Mouse (Mus musculus): ENCODE results near the gene Eomes.

Gene Eomes

GRCm38 (mm10) chr9:118519101-118519500 is 41.1 kb downstream of the Eomes start:
- no peak for DNase-seq (ENCODE audit: low spot score in 2 of 2)

- peak in 1 of 2 experiments; percentile 12 for DNase-seq (ENCODE audit: low spot score in 2 of 2)
Observed at GRCm38 (mm10) chr9:118520011-118520410, 42.0 kb downstream of the Eomes start.

- no peak for DNase-seq (ENCODE audit: low spot score in 2 of 2)
Observed at GRCm38 (mm10) chr9:118520858-118521257, 42.8 kb downstream of the Eomes start.

- DNase-seq (ENCODE audit: low spot score in 2 of 2): no peak
Observed at GRCm38 (mm10) chr9:118521659-118522058, 43.6 kb downstream of the Eomes start.

- DNase-seq (ENCODE audit: low spot score in 2 of 2): no peak
Observed at GRCm38 (mm10) chr9:118523738-118524137, 45.7 kb downstream of the Eomes start.

GRCm38 (mm10) chr9:118527056-118527455 is 49.0 kb downstream of the Eomes start:
- no peak for DNase-seq (ENCODE audit: low spot score in 2 of 2)

- no peak for DNase-seq (ENCODE audit: low spot score in 2 of 2)
Observed at GRCm38 (mm10) chr9:118529783-118530182, 51.8 kb downstream of the Eomes start.

GRCm38 (mm10) chr9:118530679-118531078 is 52.7 kb downstream of the Eomes start:
- DNase-seq (ENCODE audit: low spot score in 2 of 2): no peak

GRCm38 (mm10) chr9:118532516-118533205 is 54.6 kb downstream of the Eomes start:
- no peak for DNase-seq (ENCODE audit: low spot score in 2 of 2)

Measured in right cerebral cortex, adult 2 months (tissue).